Mouse (Mus musculus): ENCODE measurements around the gene Pygb. TPM values are rescaled to one million over a fixed set of nuclear protein-coding genes. Genes with fewer than 3 reads are reported as not detected.

The Pygb gene
- total and polyA plus RNA-seq, 2 experiments from 2014 or later: 282 to 581 TPM

DNA sequence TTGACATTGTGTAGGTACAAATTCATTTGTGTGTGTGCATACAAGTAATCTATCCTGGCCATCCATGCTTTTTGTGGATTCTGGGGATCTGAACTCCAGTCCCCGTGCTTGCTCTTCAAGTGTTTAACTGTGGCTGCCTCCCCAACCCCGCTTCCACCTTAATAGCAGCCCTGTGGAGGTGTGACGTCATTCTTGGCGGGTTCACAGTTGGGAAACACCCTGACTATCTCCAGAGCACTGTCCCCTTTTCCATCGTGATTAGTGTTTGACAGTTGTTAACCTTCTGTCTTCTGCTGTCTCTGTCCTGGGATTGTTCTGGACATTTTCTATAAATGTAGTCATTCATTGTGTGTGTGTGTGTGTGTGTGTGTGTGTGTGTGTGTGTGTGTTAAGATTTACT lies 24.1 kb downstream of the Pygb start:
- 57% methylated on average over 5 of the region's 5 CpGs for WGBS
- Histone ChIP-seq H3K27me3 (ENCODE audit: control insufficient read depth, insufficient read depth, low read length) (no peaks in the 10 kb centered on the region), H3K27ac (ENCODE audit: low read depth) (no peak overlapping the region), H3K4me1 (ENCODE audit: control insufficient read depth, insufficient read depth) (no peaks in the 10 kb centered on the region), H3K4me3 (ENCODE audit: low read depth, low read length) (no peak overlapping the region), H3K9ac (replicated peaks; ENCODE audit: low read depth, low read length) (no peak overlapping the region), H3K9me3 (replicated peaks; ENCODE audit: control insufficient read depth, low read length) (no peaks in the 10 kb centered on the region), H3K4me2 (ENCODE audit: low read depth, low read length) (no peak overlapping the region), H3K36me3 (replicated peaks; ENCODE audit: control insufficient read depth, insufficient read depth, low read length) (peaks cover 99% of the 10 kb centered on the region)
- no peak for TF ChIP-seq CTCF (IDR thresholded peaks at IDR 0.05; ENCODE audit: low read depth)
- TF ChIP-seq EP300 (IDR thresholded peaks at IDR 0.05; ENCODE audit: low read depth): no peak
- no peak for DNase-seq (ENCODE audit: low spot score)
- ATAC-seq (ENCODE audit: insufficient read depth, low read depth): no peak

DNA sequence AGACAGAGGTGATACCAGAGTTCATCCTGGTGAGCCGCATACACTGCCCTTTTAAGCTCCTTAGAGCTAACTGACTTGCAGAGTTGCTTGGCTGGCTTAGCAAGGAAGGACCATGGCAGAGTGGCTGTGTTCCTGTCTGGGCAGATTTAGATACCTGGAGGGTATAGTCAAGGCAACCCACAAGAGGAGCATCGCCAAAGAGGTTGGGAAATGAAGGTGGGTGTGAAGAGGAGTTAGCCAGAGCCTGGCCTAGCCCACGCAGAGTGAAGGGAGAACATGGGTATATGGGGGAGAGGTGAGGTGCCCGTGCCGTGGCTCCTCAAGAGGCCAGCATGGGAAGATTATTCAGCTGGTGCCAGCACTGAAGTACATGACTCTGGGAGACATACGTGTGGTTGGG lies 26.3 kb downstream of the Pygb start:
- Histone ChIP-seq H3K36me3 (replicated peaks; ENCODE audit: control insufficient read depth, insufficient read depth, low read length) (peaks cover 99% of the 10 kb centered on the region), H3K9ac (replicated peaks; ENCODE audit: low read depth, low read length) (no peak overlapping the region), H3K4me2 (ENCODE audit: low read depth, low read length) (no peak overlapping the region), H3K4me3 (ENCODE audit: low read depth, low read length) (no peak overlapping the region), H3K27ac (ENCODE audit: low read depth) (no peak overlapping the region), H3K9me3 (replicated peaks; ENCODE audit: control insufficient read depth, low read length) (no peaks in the 10 kb centered on the region), H3K27me3 (ENCODE audit: control insufficient read depth, insufficient read depth, low read length) (no peaks in the 10 kb centered on the region), H3K4me1 (ENCODE audit: control insufficient read depth, insufficient read depth) (no peaks in the 10 kb centered on the region)
- no peak for DNase-seq (ENCODE audit: low spot score)
- ATAC-seq (ENCODE audit: insufficient read depth, low read depth): no peak
- TF ChIP-seq CTCF (IDR thresholded peaks at IDR 0.05; ENCODE audit: low read depth) (no peak), EP300 (IDR thresholded peaks at IDR 0.05; ENCODE audit: low read depth) (no peak)
- WGBS: 96% methylated on average over 6 of the region's 6 CpGs

DNA sequence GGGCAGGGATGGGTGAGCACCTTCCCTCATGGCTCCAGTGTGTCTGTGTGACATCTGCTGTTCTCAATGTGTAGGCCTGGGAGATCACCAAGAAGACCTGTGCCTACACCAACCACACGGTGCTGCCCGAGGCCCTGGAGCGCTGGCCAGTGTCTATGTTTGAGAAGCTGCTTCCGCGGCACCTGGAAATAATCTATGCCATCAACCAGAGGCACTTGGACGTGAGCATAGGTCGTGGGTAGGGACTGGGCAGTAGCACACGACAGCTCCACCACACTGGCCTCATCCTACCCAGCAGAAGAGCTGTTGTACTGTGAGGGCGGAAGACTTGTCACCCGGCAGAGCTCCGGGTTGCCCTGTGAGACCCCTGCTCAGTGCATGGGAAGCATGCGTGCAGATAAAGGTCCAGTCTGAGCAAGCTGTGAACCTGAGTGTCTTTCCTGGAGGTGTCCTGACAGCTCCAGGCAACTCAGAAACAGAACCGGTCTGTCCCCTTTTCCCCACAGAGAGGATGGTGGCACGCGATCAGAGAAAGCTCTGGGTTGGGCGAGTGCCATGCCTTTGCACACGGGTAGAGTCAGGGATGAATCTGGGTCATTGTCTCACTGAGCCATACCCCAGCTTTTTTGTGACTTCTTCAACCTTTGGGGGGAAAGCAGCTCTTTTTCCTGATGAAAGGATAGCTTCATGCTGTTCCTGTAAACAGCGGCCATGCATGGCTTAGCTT lies 30.3 kb downstream of the Pygb start:
- Histone ChIP-seq H3K36me3 (replicated peaks; ENCODE audit: control insufficient read depth, insufficient read depth, low read length) (peaks cover 100% of the 10 kb centered on the region), H3K9me3 (replicated peaks; ENCODE audit: control insufficient read depth, low read length) (no peaks in the 10 kb centered on the region), H3K27me3 (ENCODE audit: control insufficient read depth, insufficient read depth, low read length) (no peaks in the 10 kb centered on the region), H3K27ac (ENCODE audit: low read depth) (no peak overlapping the region), H3K9ac (replicated peaks; ENCODE audit: low read depth, low read length) (no peak overlapping the region), H3K4me2 (ENCODE audit: low read depth, low read length) (no peak overlapping the region), H3K4me3 (ENCODE audit: low read depth, low read length) (no peak overlapping the region), H3K4me1 (ENCODE audit: control insufficient read depth, insufficient read depth) (no peaks in the 10 kb centered on the region)
- no peak for TF ChIP-seq EP300 (IDR thresholded peaks at IDR 0.05; ENCODE audit: low read depth)
- TF ChIP-seq CTCF (IDR thresholded peaks at IDR 0.05; ENCODE audit: low read depth): no peak
- 85% methylated on average over 18 of the region's 18 CpGs for WGBS
- ATAC-seq (ENCODE audit: insufficient read depth, low read depth): no peak
- no peak for DNase-seq (ENCODE audit: low spot score)

DNA sequence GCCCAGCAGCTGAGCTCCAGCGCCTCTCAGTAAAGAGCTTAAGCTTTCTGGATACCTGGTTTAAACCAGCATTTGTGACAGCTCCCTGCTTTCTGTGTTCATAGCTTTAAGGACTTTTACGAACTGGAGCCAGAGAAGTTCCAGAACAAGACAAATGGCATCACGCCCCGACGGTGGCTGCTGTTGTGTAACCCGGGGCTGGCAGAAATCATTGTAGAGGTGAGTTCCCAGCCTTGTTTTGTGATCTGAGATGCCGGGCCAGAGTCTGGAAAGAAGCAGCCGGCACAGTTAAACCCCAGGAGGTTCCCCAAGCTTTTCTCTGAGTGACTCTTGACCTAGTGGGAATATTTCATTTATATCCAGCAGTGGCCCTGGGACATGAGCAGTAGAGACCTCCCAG lies 32.2 kb downstream of the Pygb start:
- DNase-seq (ENCODE audit: low spot score) (no peak), ATAC-seq (ENCODE audit: insufficient read depth, low read depth) (no peak)
- 88% methylated on average over 8 of the region's 8 CpGs for WGBS

DNA sequence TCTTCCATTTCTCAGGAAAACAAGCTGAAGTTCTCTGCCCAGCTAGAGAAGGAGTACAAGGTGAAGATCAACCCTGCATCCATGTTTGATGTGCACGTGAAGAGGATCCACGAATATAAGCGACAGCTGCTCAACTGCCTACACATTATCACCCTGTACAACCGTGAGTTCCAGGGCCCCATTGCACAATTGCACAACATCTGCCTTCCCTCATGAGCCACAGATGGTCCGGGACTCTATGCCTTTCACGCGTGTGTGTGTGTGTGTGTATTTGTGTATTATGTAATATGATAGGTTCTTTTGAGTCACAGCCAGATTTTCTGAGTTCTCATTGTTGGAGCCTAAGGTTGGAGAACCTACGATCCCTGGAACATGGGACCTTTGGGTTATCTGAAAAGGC lies 34.2 kb downstream of the Pygb start:
- Histone ChIP-seq H3K4me3 (ENCODE audit: low read depth, low read length) (no peak overlapping the region), H3K36me3 (replicated peaks; ENCODE audit: control insufficient read depth, insufficient read depth, low read length) (peaks cover 100% of the 10 kb centered on the region), H3K4me1 (ENCODE audit: control insufficient read depth, insufficient read depth) (no peaks in the 10 kb centered on the region), H3K27me3 (ENCODE audit: control insufficient read depth, insufficient read depth, low read length) (no peaks in the 10 kb centered on the region), H3K9ac (replicated peaks; ENCODE audit: low read depth, low read length) (no peak overlapping the region), H3K27ac (ENCODE audit: low read depth) (no peak overlapping the region), H3K9me3 (replicated peaks; ENCODE audit: control insufficient read depth, low read length) (no peaks in the 10 kb centered on the region), H3K4me2 (ENCODE audit: low read depth, low read length) (no peak overlapping the region)
- TF ChIP-seq EP300 (IDR thresholded peaks at IDR 0.05; ENCODE audit: low read depth) (no peak), CTCF (IDR thresholded peaks at IDR 0.05; ENCODE audit: low read depth) (no peak)
- no peak for DNase-seq (ENCODE audit: low spot score)
- WGBS: 89% methylated on average over 8 of the region's 8 CpGs
- ATAC-seq (ENCODE audit: insufficient read depth, low read depth): no peak

More for the DNA sequence above, 32.2 kb downstream of the Pygb start:
- no peak overlapping the region for H3K4me3 ChIP-seq (ENCODE audit: low read depth, low read length)
- H3K27me3 ChIP-seq (ENCODE audit: control insufficient read depth, insufficient read depth, low read length): no peaks in the 10 kb centered on the region
- peaks cover 100% of the 10 kb centered on the region for H3K36me3 ChIP-seq (replicated peaks; ENCODE audit: control insufficient read depth, insufficient read depth, low read length)
- H3K27ac ChIP-seq (ENCODE audit: low read depth): no peak overlapping the region
- H3K9ac ChIP-seq (replicated peaks; ENCODE audit: low read depth, low read length): no peak overlapping the region
- no peak overlapping the region for H3K4me2 ChIP-seq (ENCODE audit: low read depth, low read length)
- no peaks in the 10 kb centered on the region for H3K9me3 ChIP-seq (replicated peaks; ENCODE audit: control insufficient read depth, low read length)
- no peaks in the 10 kb centered on the region for H3K4me1 ChIP-seq (ENCODE audit: control insufficient read depth, insufficient read depth)
- no peak for TF ChIP-seq CTCF (IDR thresholded peaks at IDR 0.05; ENCODE audit: low read depth)
- TF ChIP-seq EP300 (IDR thresholded peaks at IDR 0.05; ENCODE audit: low read depth): no peak

DNA sequence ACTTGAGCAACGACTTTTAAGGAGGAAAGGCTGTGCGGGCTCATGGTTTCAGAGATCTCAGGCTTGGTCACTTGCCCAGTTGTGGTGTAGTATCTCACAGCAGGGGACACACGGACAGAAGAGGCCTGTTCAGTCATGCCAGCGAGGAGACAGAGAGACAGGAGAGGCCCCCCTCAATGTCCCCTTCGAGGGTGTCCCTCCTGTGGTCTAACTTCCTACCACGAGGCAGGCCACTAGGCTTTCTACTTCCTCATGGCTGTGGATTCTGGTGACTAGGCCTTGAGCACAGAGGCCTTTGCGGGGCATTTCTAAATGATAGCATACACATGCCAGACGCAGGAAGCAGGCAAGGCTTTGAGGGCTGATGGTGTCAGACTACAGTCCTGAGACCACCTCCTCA lies 36.5 kb downstream of the Pygb start:
- H3K9me3 ChIP-seq (replicated peaks; ENCODE audit: control insufficient read depth, low read length): no peaks in the 10 kb centered on the region
- H3K27ac ChIP-seq (ENCODE audit: low read depth): no peak overlapping the region
- H3K36me3 ChIP-seq (replicated peaks; ENCODE audit: control insufficient read depth, insufficient read depth, low read length): peaks cover 100% of the 10 kb centered on the region
- DNase-seq (ENCODE audit: low spot score) (no peak), ATAC-seq (ENCODE audit: insufficient read depth, low read depth) (no peak)
- TF ChIP-seq EP300 (IDR thresholded peaks at IDR 0.05; ENCODE audit: low read depth) (no peak), CTCF (IDR thresholded peaks at IDR 0.05; ENCODE audit: low read depth) (no peak)
- no peak overlapping the region for H3K4me3 ChIP-seq (ENCODE audit: low read depth, low read length)
- H3K27me3 ChIP-seq (ENCODE audit: control insufficient read depth, insufficient read depth, low read length): no peaks in the 10 kb centered on the region
- 74% methylated on average over 8 of the region's 8 CpGs for WGBS
- H3K9ac ChIP-seq (replicated peaks; ENCODE audit: low read depth, low read length): no peak overlapping the region
- no peak overlapping the region for H3K4me2 ChIP-seq (ENCODE audit: low read depth, low read length)
- H3K4me1 ChIP-seq (ENCODE audit: control insufficient read depth, insufficient read depth): no peaks in the 10 kb centered on the region

All from heart, postnatal 0 days (tissue).